Mouse (Mus musculus) natural killer cell, adult 2 months (primary cell): ENCODE results near the gene Nr2c2ap.

Experiments
- DNase-seq, 2 experiments: peaks; one replicate each; pipeline ENCODE4 v3.0.0; 2022; ENCODE audit warnings: low spot score in 2 of 2

The Nr2c2ap gene

GRCm38 (mm10) chr8:70118726-70119700 is 12.1 kb upstream of the Nr2c2ap start:
- no peak for DNase-seq

GRCm38 (mm10) chr8:70120667-70121066 is 10.5 kb upstream of the Nr2c2ap start, which contains the start of gene Ncan:
TSS of gene Ncan (minus strand) at chr8:70120873.
- peak in 1 of 2 experiments; percentile 30 for DNase-seq

GRCm38 (mm10) chr8:70122863-70123262 is 8.3 kb upstream of the Nr2c2ap start:
- DNase-seq, result no peak

- DNase-seq, result no peak
These were observed 6.1 kb upstream of the Nr2c2ap start for GRCm38 (mm10) chr8:70124992-70125391.

- no peak for DNase-seq
These were observed 2.7 kb upstream of the Nr2c2ap start for GRCm38 (mm10) chr8:70128435-70128834.

- no peak for DNase-seq
These were observed 1.7 kb upstream of the Nr2c2ap start for GRCm38 (mm10) chr8:70129309-70129952.

- DNase-seq, result no peak
These were observed 1.1 kb upstream of the Nr2c2ap start for GRCm38 (mm10) chr8:70130066-70130465.

GRCm38 (mm10) chr8:70134086-70134485 is 3.0 kb downstream of the Nr2c2ap start:
- no peak for DNase-seq

GRCm38 (mm10) chr8:70134931-70135330 is 3.8 kb downstream of the Nr2c2ap start:
- no peak for DNase-seq

GRCm38 (mm10) chr8:70136591-70136990 is 5.5 kb downstream of the Nr2c2ap start:
- no peak for DNase-seq

GRCm38 (mm10) chr8:70137890-70138289 is 6.8 kb downstream of the Nr2c2ap start:
- DNase-seq, result no peak

GRCm38 (mm10) chr8:70139026-70139857 is 8.1 kb downstream of the Nr2c2ap start, which contains the start of the genes Rfxank, Borcs8 and Mef2b:
TSS of gene Rfxank (minus strand) at chr8:70139154.
TSS of gene Borcs8 (plus strand) at chr8:70139499.
TSS of gene Mef2b (plus strand) at chr8:70139711.
- DNase-seq, result peak; percentile 99

GRCm38 (mm10) chr8:70139981-70140380 is 8.8 kb downstream of the Nr2c2ap start:
- DNase-seq, result no peak

GRCm38 (mm10) chr8:70147678-70148607 is 16.8 kb downstream of the Nr2c2ap start:
- no peak for DNase-seq

GRCm38 (mm10) chr8:70150158-70150557 is 19.0 kb downstream of the Nr2c2ap start:
- DNase-seq, result no peak

GRCm38 (mm10) chr8:70152537-70153257 is 21.6 kb downstream of the Nr2c2ap start:
- peak in 1 of 2 experiments; percentile 64 for DNase-seq

- no peak for DNase-seq
These were observed 26.2 kb downstream of the Nr2c2ap start for GRCm38 (mm10) chr8:70157240-70157800.

GRCm38 (mm10) chr8:70158069-70158853 is 27.1 kb downstream of the Nr2c2ap start:
- DNase-seq, result peak; percentile 63 to 81

GRCm38 (mm10) chr8:70159211-70159610 is 28.1 kb downstream of the Nr2c2ap start:
- DNase-seq, result no peak
